Mouse (Mus musculus) lung, postnatal 0 days (tissue): ENCODE results near the gene Il11ra1.
"Not testable (repeated sequence)": the region's sequence is repeated elsewhere in the genome, so short reads cannot be mapped to it uniquely, and the experiment has no call there.

Experiments
- CTCF ChIP-seq: IDR thresholded peaks from 2 replicates; pipeline ENCODE4 v1.5.1; 2016; ENCODE audit warnings: antibody characterized with exemption, mild to moderate bottlenecking
- EP300 ChIP-seq: IDR thresholded peaks from 2 replicates; pipeline ENCODE4 v1.6.1; 2016; ENCODE audit warnings: antibody characterized with exemption, mild to moderate bottlenecking, control low read depth

DNA sequence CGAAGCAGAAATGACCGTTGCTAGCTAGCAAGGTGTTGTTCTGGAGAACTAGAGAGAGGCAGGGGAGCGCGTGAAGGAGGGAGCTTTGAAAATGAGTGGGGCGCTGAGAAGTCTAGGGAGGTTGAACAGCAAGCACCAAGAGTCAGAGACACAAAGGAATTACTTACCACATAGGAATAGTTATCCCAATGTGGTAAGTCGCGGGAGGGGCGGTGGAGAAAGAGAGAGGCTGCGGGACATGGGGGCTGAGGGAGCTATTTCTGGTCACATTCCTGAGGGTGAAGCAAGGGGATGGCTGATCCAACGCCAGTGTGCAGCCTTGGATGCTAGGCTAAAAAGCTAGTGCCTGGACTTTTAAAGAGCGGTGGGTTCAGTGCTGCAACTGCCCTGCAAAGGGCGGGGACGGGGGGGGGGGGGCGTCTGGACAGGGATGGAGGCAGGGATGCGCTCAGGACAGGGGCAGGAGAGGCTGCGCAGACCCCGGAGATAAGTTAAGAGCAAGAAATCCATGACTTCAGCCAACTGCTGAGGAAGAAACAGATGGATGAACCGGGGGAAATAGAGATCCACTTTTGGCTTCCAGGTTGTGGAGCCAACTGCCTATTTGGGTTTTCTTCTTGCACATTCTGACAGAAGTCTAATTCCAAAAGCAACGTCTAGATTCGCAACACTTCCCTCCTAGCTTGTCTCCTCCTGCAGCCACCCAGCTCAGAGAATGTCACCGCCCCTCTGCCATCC, 82.1 kb downstream of the Il11ra1 start:
- not testable (repeated sequence) for TF ChIP-seq CTCF, EP300
